Mouse (Mus musculus) Patski (cell line): ENCODE results near the gene Nif3l1. TPM values are rescaled to one million over a fixed set of nuclear protein-coding genes. Genes with fewer than 3 reads are reported as not detected.

Source experiments
- ATAC-seq: fragments of 100-300 bp; one replicate; pipeline ENCODE4 v1.8.0; 2021
- CTCF ChIA-PET: fragments of 350-600 bp; sonication (Branson Sonifier 250); formaldehyde crosslinking; loops from one replicate; lab custom pipeline; 2022; ENCODE audit warnings: inconsistent platforms; lab: Charles Lee
- POLR2A ChIA-PET: fragments of 350-600 bp; sonication (Branson Sonifier 250); formaldehyde crosslinking; loops from one replicate; lab custom pipeline; 2022; ENCODE audit warnings: antibody characterized with exemption, inconsistent platforms; lab: Charles Lee
- DNase-seq: peaks from one replicate; pipeline ENCODE4 v3.0.0-alpha.2; 2011; ENCODE audit warnings: low read depth, low spot score
- H3K27me3 ChIP-seq: fragments of 371-371 bp; one replicate; pipeline ENCODE4 v1.5.1; 2021
- CTCF ChIP-seq: fragments of 100-300 bp; IDR thresholded peaks from one replicate; pipeline ENCODE4 v1.5.1; 2021
- in situ Hi-C: fragments of 300-500 bp; cut with MboI; formaldehyde crosslinking; loops from 3 replicates; pipeline ENCODE4 v1.11.1; 2018; ENCODE audit warnings: low pct_unique_long_range_greater_than_20kb, mixed read lengths
- polyA plus RNA-seq: library from polyadenylated mRNA; unstranded; gene quantifications from one replicate; pipeline ENCODE4 v1.2.3, GENCODE M21; 2021

Gene Nif3l1
- polyA plus RNA-seq, 1 experiment from 2014 or later = 25.5 TPM

GRCm38 (mm10) chr1:58445861-58446260, 910 bp downstream of the Nif3l1 start:
- POLR2A ChIA-PET = interaction anchor here (0.7 to 1.6 kb wide), 3 partner anchors 9 to 487 kb away, joined by 3 to 4 read pairs (median 3); no protein-coding TSS in a partner anchor
- in situ Hi-C loops = no loop called here
- DNase-seq (no peak), ATAC-seq (no peak)
- H3K27me3 ChIP-seq = no peaks in the 10 kb centered on the region
- TF ChIP-seq CTCF = no peak
- CTCF ChIA-PET = interaction anchor here (2.4 kb wide), 1 partner anchor 16 kb away, joined by 7 read pairs; no protein-coding TSS in a partner anchor

DNA sequence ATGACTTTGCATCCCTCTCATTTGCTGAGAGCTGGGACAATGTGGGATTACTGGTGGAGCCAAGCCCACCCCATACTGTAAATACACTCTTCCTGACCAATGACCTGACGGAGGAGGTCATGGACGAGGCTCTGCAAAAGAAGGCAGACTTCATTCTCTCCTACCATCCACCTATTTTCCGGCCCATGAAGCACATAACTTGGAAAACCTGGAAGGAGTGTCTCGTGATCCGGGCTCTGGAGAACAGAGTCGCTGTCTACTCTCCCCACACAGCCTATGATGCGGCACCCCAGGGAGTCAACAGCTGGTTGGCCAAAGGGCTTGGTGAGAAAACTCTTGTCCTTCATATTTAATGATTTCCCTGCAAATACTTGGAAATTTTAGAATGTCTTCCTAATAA, 2.8 kb downstream of the Nif3l1 start:
- H3K27me3 ChIP-seq = no peaks in the 10 kb centered on the region
- no peak for TF ChIP-seq CTCF
- ChIA-PET POLR2A (no interaction called here), CTCF (no interaction called here)
- ATAC-seq (no peak), DNase-seq (no peak)
- in situ Hi-C loops = no loop called here

DNA sequence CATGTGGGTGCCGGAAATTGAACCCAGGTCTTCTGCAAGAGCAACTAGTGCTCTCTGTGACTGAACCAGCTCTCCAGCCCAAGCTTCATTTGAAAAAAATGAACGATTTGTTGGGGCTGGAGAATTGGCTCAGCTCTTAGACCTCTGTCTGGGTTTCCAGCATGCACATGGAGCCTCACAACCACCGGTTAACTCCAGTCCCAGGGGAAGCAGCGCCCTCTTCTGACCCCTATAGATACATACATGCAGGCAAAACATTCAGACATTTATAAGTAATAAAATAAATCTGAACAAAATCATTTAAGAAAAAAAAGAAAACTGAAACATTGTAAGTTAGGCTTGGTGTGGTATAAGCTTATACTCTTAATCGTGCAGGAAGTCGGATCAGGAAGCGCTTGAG, 3.4 kb downstream of the Nif3l1 start:
- CTCF ChIA-PET = no interaction called here
- in situ Hi-C loops = no loop called here

DNA sequence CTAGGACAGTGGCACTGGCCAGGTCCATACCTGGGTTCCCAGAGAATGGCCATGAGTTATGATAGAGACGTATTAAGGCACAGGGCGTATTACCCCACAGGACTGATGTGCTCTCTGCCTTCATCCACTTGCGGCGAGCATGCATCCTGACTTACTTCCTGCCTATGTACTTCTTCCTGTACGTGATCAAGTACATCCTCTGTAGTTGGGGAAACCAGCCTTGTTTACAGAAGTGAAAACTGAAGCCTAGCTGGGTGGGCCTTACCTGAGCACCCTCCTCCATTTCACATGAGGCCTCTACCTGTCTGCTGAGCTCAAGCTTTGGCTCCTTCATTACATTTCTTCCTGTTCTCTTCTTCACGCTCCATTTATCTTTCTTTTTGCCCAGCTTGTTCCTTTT, 9.4 kb downstream of the Nif3l1 start:
- POLR2A ChIA-PET = interaction anchor here (1.0 to 1.4 kb wide), 3 partner anchors 8 to 10 kb away, joined by 3 read pairs; partner anchors contain the start of genes Nif3l1 and Ppil3
- in situ Hi-C loops = no loop called here
- no peak for ATAC-seq
- H3K27me3 ChIP-seq = no peaks in the 10 kb centered on the region
- DNase-seq = no peak
- CTCF ChIA-PET = interaction anchor here (0.9 kb wide), 1 partner anchor 17 kb away, joined by 3 read pairs; no protein-coding TSS in a partner anchor
- no peak for TF ChIP-seq CTCF

More for the DNA sequence above, 3.4 kb downstream of the Nif3l1 start:
- peak; percentile 49 for TF ChIP-seq CTCF
- no peaks in the 10 kb centered on the region for H3K27me3 ChIP-seq
- no peak for DNase-seq
- no peak for ATAC-seq
- POLR2A ChIA-PET = no interaction called here

DNA sequence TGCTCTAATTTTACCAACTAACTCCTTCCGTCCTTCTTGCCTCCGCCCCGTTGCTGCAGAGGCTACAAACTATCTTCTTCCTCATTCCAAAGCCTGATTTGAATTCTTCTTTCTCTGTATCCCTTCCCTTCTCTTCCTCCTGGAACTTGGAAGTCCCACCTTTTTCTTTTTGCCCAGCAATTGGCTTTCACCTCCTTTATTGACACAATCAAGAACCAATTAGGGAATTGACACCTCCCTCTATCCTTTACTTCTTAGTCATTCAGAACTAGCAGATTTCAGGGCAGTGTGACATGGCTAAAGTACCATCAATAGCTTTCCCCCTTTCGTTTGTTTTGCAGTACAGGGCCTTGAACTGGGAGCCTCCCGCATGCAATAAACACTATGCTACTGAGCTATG, 13.2 kb downstream of the Nif3l1 start:
- no peaks in the 10 kb centered on the region for H3K27me3 ChIP-seq
- DNase-seq = no peak
- no peak for ATAC-seq
- in situ Hi-C loops = no loop called here
- POLR2A ChIA-PET = interaction anchor here (1.4 kb wide), 1 partner anchor 12 kb away, joined by 4 read pairs; no protein-coding TSS in a partner anchor
- no peak for TF ChIP-seq CTCF
- CTCF ChIA-PET = no interaction called here

- ChIA-PET CTCF (no interaction called here), POLR2A (interaction anchor here (1.4 kb wide), 1 partner anchor 13 kb away, joined by 4 read pairs; no protein-coding TSS in a partner anchor)
- H3K27me3 ChIP-seq = no peaks in the 10 kb centered on the region
- in situ Hi-C loops = no loop called here
- DNase-seq (no peak), ATAC-seq (no peak)
- no peak for TF ChIP-seq CTCF
Observed at GRCm38 (mm10) chr1:58458867-58459266, 13.9 kb downstream of the Nif3l1 start.

GRCm38 (mm10) chr1:58460566-58460965, 15.6 kb downstream of the Nif3l1 start:
- CTCF ChIA-PET = no interaction called here
- no peak for TF ChIP-seq CTCF
- POLR2A ChIA-PET = no interaction called here
- DNase-seq = no peak
- ATAC-seq = no peak
- in situ Hi-C loops = no loop called here
- H3K27me3 ChIP-seq = no peaks in the 10 kb centered on the region

GRCm38 (mm10) chr1:58463935-58464334, 19.0 kb downstream of the Nif3l1 start:
- no peaks in the 10 kb centered on the region for H3K27me3 ChIP-seq
- in situ Hi-C loops = no loop called here
- CTCF ChIA-PET = no interaction called here
- no peak for TF ChIP-seq CTCF
- ATAC-seq (no peak), DNase-seq (no peak)
- POLR2A ChIA-PET = no interaction called here

GRCm38 (mm10) chr1:58465042-58465441, 20.1 kb downstream of the Nif3l1 start:
- ATAC-seq = no peak
- DNase-seq = no peak
- no peaks in the 10 kb centered on the region for H3K27me3 ChIP-seq
- in situ Hi-C loops = no loop called here
- TF ChIP-seq CTCF = no peak
- ChIA-PET CTCF (no interaction called here), POLR2A (interaction anchor here (1.1 kb wide), 1 partner anchor 10 kb away, joined by 3 read pairs; no protein-coding TSS in a partner anchor)

DNA sequence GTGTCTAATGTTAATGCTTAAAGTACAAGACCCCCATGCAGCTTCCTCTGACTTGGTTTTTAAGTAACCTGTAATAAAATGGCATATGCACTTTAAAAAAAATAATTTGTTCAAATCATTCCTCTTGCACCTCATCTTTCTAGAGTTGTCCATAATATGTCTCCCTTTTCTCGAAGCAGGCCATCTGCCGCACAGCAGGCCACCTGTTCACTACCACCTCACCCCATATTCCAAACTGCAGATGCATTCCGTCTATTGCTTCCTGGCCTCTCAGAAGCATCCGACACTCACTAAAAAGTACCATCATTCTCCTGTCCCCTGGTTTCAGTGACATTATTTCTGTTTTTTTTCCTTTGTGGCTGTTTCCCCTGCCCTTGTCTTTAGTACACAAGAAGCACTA, 20.6 kb downstream of the Nif3l1 start:
- ATAC-seq (no peak), DNase-seq (no peak)
- in situ Hi-C loops = no loop called here
- H3K27me3 ChIP-seq = no peaks in the 10 kb centered on the region
- ChIA-PET CTCF (no interaction called here), POLR2A (no interaction called here)
- no peak for TF ChIP-seq CTCF

DNA sequence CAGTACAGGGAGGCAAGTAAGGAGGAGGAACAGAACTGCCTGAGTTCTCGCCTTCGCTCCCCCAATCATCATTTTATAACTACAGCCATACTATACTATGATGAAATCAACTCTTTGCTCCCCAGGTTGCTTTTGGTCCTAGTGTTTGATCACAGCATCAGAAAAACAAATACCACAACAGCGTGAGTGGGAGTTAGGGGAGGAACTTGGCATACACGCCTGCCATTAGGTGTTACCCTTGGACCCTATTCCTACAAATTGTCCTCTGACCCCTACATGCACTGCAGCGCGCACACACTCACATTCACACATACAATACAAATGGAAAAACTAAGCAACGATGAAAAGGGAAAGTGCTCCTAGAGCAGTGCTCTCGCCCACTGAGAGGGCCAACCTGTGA, 30.7 kb downstream of the Nif3l1 start:
- POLR2A ChIA-PET = no interaction called here

GRCm38 (mm10) chr1:58482647-58483046, 37.7 kb downstream of the Nif3l1 start:
- POLR2A ChIA-PET = no interaction called here

More for the DNA sequence above, 30.7 kb downstream of the Nif3l1 start:
- TF ChIP-seq CTCF = no peak
- DNase-seq (no peak), ATAC-seq (no peak)
- H3K27me3 ChIP-seq = no peaks in the 10 kb centered on the region
- CTCF ChIA-PET = no interaction called here
- in situ Hi-C loops = no loop called here

More at GRCm38 (mm10) chr1:58482647-58483046, 37.7 kb downstream of the Nif3l1 start:
- DNase-seq (no peak), ATAC-seq (no peak)
- CTCF ChIA-PET = no interaction called here
- in situ Hi-C loops = no loop called here
- H3K27me3 ChIP-seq = no peaks in the 10 kb centered on the region
- no peak for TF ChIP-seq CTCF
